Mouse (Mus musculus): ENCODE measurements around the gene Sar1b. TPM values are rescaled to one million over a fixed set of nuclear protein-coding genes. Genes with fewer than 3 reads are reported as not detected.
"Not testable (repeated sequence)": the region's sequence is repeated elsewhere in the genome, so short reads cannot be mapped to it uniquely, and the experiment has no call there.

The Sar1b gene
- total and polyA plus RNA-seq, 3 experiments: 4.0 to 103 (median 59.2) TPM

- no peak for DNase-seq (ENCODE audit: low spot score)
- no peaks in the 10 kb centered on the region for H3K27me3 ChIP-seq (ENCODE audit: insufficient read depth, low read length)
- H3K9me3 ChIP-seq (replicated peaks): 0 out of 2 replicates have a peak, but pooled peaks cover 3% of the 10 kb centered on the region
- H3K4me3 ChIP-seq (ENCODE audit: low read depth, low read length): no peak overlapping the region
- no peak for ATAC-seq (ENCODE audit: extremely low read depth, insufficient number of reproducible peaks, low FRiP score, poor library complexity, severe bottlenecking)
- no peak for TF ChIP-seq GATA1 (IDR thresholded peaks at IDR 0.05; ENCODE audit: borderline replicate concordance, low read length)
- no peak for TF ChIP-seq TAL1 (conservative IDR thresholded peaks at IDR 0.05; ENCODE audit: low read depth, low read length)
- TF ChIP-seq GATA2 (IDR thresholded peaks at IDR 0.05; ENCODE audit: borderline replicate concordance, low read depth, low read length): no peak
- H3K4me1 ChIP-seq (ENCODE audit: insufficient read depth, low read depth, low read length): peaks cover 17% of the 10 kb centered on the region
- peaks cover 78% of the 10 kb centered on the region for H3K36me3 ChIP-seq (replicated peaks)
These were observed 17.4 kb upstream of the Sar1b start for GRCm38 (mm10) chr11:51746096-51746495.

- H3K9me3 ChIP-seq (replicated peaks); DNase-seq (ENCODE audit: low spot score); H3K27me3 ChIP-seq (ENCODE audit: insufficient read depth, low read length); ATAC-seq (ENCODE audit: extremely low read depth, insufficient number of reproducible peaks, low FRiP score, poor library complexity, severe bottlenecking); H3K4me3 ChIP-seq (ENCODE audit: low read depth, low read length): not testable (repeated sequence)
- peaks cover 57% of the 10 kb centered on the region for H3K36me3 ChIP-seq (replicated peaks)
- peaks cover 41% of the 10 kb centered on the region for H3K4me1 ChIP-seq (ENCODE audit: insufficient read depth, low read depth, low read length)
These were observed 11.8 kb upstream of the Sar1b start for GRCm38 (mm10) chr11:51751623-51752225.

GRCm38 (mm10) chr11:51755621-51756311 is 7.7 kb upstream of the Sar1b start:
- H3K4me3 ChIP-seq (ENCODE audit: low read depth, low read length): peak overlapping the region; percentile 96
- no peaks in the 10 kb centered on the region for H3K27me3 ChIP-seq (ENCODE audit: insufficient read depth, low read length)
- peaks cover 25% of the 10 kb centered on the region for H3K36me3 ChIP-seq (replicated peaks)
- peak; percentile 51 for DNase-seq (ENCODE audit: low spot score)
- no peaks in the 10 kb centered on the region for H3K9me3 ChIP-seq (replicated peaks)
- peaks cover 56% of the 10 kb centered on the region for H3K4me1 ChIP-seq (ENCODE audit: insufficient read depth, low read depth, low read length)
- TF ChIP-seq GATA2 (IDR thresholded peaks at IDR 0.05; ENCODE audit: borderline replicate concordance, low read depth, low read length) (no peak), GATA1 (IDR thresholded peaks at IDR 0.05; ENCODE audit: borderline replicate concordance, low read length) (no peak), CTCF (IDR thresholded peaks at IDR 0.05; ENCODE audit: low read depth, low read length) (no peak), TAL1 (conservative IDR thresholded peaks at IDR 0.05; ENCODE audit: low read depth, low read length) (no peak), POLR2AphosphoS5 (IDR thresholded peaks at IDR 0.05; ENCODE audit: insufficient replicate concordance, low read depth, low read length) (no peak)
- no peak for ATAC-seq (ENCODE audit: extremely low read depth, insufficient number of reproducible peaks, low FRiP score, poor library complexity, severe bottlenecking)

- ATAC-seq (ENCODE audit: extremely low read depth, insufficient number of reproducible peaks, low FRiP score, poor library complexity, severe bottlenecking) (peak; percentile 79), DNase-seq (ENCODE audit: low spot score) (peak; percentile 97)
- Histone ChIP-seq H3K36me3 (replicated peaks) (peaks cover 20% of the 10 kb centered on the region), H3K27me3 (ENCODE audit: insufficient read depth, low read length) (no peaks in the 10 kb centered on the region), H3K4me3 (ENCODE audit: low read depth, low read length) (peak overlapping the region; percentile 96), H3K4me1 (ENCODE audit: insufficient read depth, low read depth, low read length) (peaks cover 52% of the 10 kb centered on the region), H3K9me3 (replicated peaks) (no peaks in the 10 kb centered on the region)
- TF ChIP-seq GATA1 (IDR thresholded peaks at IDR 0.05; ENCODE audit: borderline replicate concordance, low read length) (no peak), TAL1 (conservative IDR thresholded peaks at IDR 0.05; ENCODE audit: low read depth, low read length) (no peak), POLR2AphosphoS5 (IDR thresholded peaks at IDR 0.05; ENCODE audit: insufficient replicate concordance, low read depth, low read length) (no peak), CTCF (IDR thresholded peaks at IDR 0.05; ENCODE audit: low read depth, low read length) (no peak), GATA2 (IDR thresholded peaks at IDR 0.05; ENCODE audit: borderline replicate concordance, low read depth, low read length) (no peak)
These were observed 7.1 kb upstream of the Sar1b start for GRCm38 (mm10) chr11:51756352-51756771.

- Histone ChIP-seq H3K4me1 (ENCODE audit: insufficient read depth, low read depth, low read length) (peaks cover 47% of the 10 kb centered on the region), H3K4me3 (ENCODE audit: low read depth, low read length) (peak overlapping the region; percentile 96), H3K27me3 (ENCODE audit: insufficient read depth, low read length) (no peaks in the 10 kb centered on the region), H3K9me3 (replicated peaks) (no peaks in the 10 kb centered on the region), H3K36me3 (replicated peaks) (peaks cover 15% of the 10 kb centered on the region)
- DNase-seq (ENCODE audit: low spot score): no peak
- TF ChIP-seq CTCF (IDR thresholded peaks at IDR 0.05; ENCODE audit: low read depth, low read length) (no peak), TAL1 (conservative IDR thresholded peaks at IDR 0.05; ENCODE audit: low read depth, low read length) (no peak), GATA1 (IDR thresholded peaks at IDR 0.05; ENCODE audit: borderline replicate concordance, low read length) (no peak), POLR2AphosphoS5 (IDR thresholded peaks at IDR 0.05; ENCODE audit: insufficient replicate concordance, low read depth, low read length) (no peak), GATA2 (IDR thresholded peaks at IDR 0.05; ENCODE audit: borderline replicate concordance, low read depth, low read length) (no peak)
- no peak for ATAC-seq (ENCODE audit: extremely low read depth, insufficient number of reproducible peaks, low FRiP score, poor library complexity, severe bottlenecking)
These were observed 6.5 kb upstream of the Sar1b start for GRCm38 (mm10) chr11:51757023-51757422.

- no peak for ATAC-seq (ENCODE audit: extremely low read depth, insufficient number of reproducible peaks, low FRiP score, poor library complexity, severe bottlenecking)
- peaks cover 47% of the 10 kb centered on the region for H3K4me1 ChIP-seq (ENCODE audit: insufficient read depth, low read depth, low read length)
- no peak overlapping the region for H3K4me3 ChIP-seq (ENCODE audit: low read depth, low read length)
- no peak for TF ChIP-seq CTCF (IDR thresholded peaks at IDR 0.05; ENCODE audit: low read depth, low read length)
- TF ChIP-seq TAL1 (conservative IDR thresholded peaks at IDR 0.05; ENCODE audit: low read depth, low read length): peak; percentile 43
- DNase-seq (ENCODE audit: low spot score): no peak
- peaks cover 12% of the 10 kb centered on the region for H3K36me3 ChIP-seq (replicated peaks)
- H3K9me3 ChIP-seq (replicated peaks): no peaks in the 10 kb centered on the region
- no peaks in the 10 kb centered on the region for H3K27me3 ChIP-seq (ENCODE audit: insufficient read depth, low read length)
These were observed 5.9 kb upstream of the Sar1b start for GRCm38 (mm10) chr11:51757625-51758024.

DNA sequence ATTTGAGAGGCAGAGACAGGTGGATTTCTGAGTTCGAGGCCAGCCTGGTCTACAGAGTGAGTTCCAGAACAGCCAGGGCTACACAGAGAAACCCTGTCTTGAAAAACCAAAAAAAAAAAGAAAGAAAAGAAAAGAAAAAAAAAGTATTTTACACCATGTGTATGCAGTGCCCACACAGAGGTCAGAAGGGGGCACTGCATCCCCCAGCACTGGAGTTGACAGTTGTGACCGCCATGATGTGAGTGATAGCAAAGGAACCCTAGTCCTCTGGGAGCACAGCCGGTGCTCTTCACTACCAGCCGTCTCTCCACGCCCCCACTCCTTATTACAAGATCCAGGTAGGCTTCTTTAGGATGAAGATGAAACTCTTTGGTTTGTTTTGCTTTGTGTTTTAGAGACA is 5.3 kb upstream of the Sar1b start:
- not testable (repeated sequence) for H3K9me3 ChIP-seq (replicated peaks); ATAC-seq (ENCODE audit: extremely low read depth, insufficient number of reproducible peaks, low FRiP score, poor library complexity, severe bottlenecking); H3K27me3 ChIP-seq (ENCODE audit: insufficient read depth, low read length); H3K4me3 ChIP-seq (ENCODE audit: low read depth, low read length); DNase-seq (ENCODE audit: low spot score); H3K36me3 ChIP-seq (replicated peaks)
- H3K4me1 ChIP-seq (ENCODE audit: insufficient read depth, low read depth, low read length): peaks cover 51% of the 10 kb centered on the region
